Mouse (Mus musculus) ES-E14 (cell line): ENCODE data around the gene Bod1l.

ENCODE experiments used
- CHD2 ChIP-seq: IDR thresholded peaks from 2 replicates; pipeline ENCODE4 v1.6.1; 2014; ENCODE audit warnings: mild to moderate bottlenecking, low read depth, low read length, inconsistent platforms
- MAFK ChIP-seq: IDR thresholded peaks from 2 replicates; pipeline ENCODE4 v1.6.1; 2014; ENCODE audit warnings: mild to moderate bottlenecking, low read depth, low read length, inconsistent platforms; ENCODE audit not compliant: insufficient read depth

GRCm38 (mm10) chr5:41758671-41759639 lies 85.2 kb downstream of the Bod1l start:
- TF ChIP-seq CHD2: no peak
- TF ChIP-seq MAFK: no peak
